Mouse (Mus musculus) ovary, postnatal 14 days (tissue): Measurements from ENCODE around the gene Avpi1.
"Not testable (repeated sequence)": the region's sequence is repeated elsewhere in the genome, so short reads cannot be mapped to it uniquely, and the experiment has no call there.

ENCODE experiments used
- DNase-seq: peaks from one replicate; pipeline ENCODE4 v3.0.0; 2022; ENCODE audit warnings: low spot score

Avpi1 gene

GRCm38 (mm10) chr19:42115783-42116335, 13.0 kb downstream of the Avpi1 start:
- no peak for DNase-seq

GRCm38 (mm10) chr19:42104681-42105080, 24.2 kb downstream of the Avpi1 start:
- no peak for DNase-seq

DNA sequence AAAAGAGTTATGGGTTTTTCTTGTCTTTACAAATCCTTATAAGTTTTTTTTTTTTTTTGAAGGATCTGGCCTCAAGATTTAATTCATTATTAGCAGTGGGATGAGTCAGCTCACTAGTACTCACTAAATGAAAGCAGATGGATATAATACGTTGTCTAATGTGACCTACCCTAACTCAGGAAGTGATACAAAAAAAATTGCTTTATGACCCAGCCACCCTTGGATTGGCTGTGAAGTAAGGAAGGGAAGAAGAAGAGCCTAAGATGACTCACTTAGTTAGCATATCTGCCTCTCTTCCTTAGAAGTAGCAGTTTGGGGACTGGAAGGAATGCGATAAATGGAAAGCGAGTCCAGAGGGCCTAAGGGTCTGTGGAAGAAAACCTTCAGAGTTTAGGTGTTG, 29.5 kb downstream of the Avpi1 start:
- DNase-seq, result no peak

DNA sequence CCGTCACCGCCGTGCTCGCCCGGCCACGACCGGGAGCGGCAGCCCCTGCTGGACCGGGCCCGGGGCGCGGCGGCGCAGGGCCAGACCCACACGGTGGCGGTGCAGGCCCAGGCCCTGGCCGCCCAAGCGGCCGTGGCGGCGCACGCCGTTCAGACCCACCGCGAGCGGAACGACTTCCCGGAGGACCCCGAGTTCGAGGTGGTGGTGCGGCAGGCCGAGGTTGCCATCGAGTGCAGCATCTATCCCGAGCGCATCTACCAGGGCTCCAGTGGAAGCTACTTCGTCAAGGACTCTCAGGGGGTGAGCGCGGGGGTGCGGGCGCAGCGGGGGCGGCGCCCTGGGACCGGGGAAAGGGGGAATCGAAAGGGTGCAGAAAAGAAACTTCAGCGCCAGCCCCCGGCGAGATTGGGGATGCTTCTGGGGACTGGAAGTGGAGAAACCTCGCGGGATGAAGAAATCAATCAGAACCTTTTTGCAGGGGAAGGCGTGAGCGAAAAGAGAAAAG, 38.2 kb downstream of the Avpi1 start:
- no peak for DNase-seq

GRCm38 (mm10) chr19:42089748-42090595, 38.9 kb downstream of the Avpi1 start, which contains the start of gene Pi4k2a:
Gene Pi4k2a (plus strand): TSS chr19:42090470.
- peak; percentile 94 for DNase-seq

- DNase-seq, result peak; percentile 21
These were observed 39.6 kb downstream of the Avpi1 start for GRCm38 (mm10) chr19:42089103-42089747.

GRCm38 (mm10) chr19:42086166-42086565, 42.7 kb downstream of the Avpi1 start, which contains the start of gene Morn4:
Gene Morn4 (minus strand): TSS chr19:42086357.
- peak; percentile 83 for DNase-seq

DNA sequence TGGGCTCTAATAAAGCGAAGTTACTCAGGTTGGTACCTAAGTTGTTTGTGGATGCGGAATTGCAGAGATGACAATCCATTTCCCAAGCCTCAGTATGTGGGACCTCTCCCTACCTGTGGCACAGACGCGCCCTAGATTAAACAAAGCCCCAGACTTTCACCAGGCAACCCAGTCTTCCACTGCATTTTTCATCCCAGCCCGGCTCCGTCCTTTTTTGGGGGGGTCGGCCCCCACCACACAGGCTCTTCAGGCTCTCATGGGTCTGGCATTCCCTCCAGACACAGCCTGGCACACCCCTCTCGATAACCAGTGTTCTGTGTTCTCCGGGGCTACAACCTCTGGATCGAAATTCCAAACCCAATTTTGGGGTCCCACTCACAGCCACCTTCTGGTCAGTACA, 43.2 kb downstream of the Avpi1 start:
- DNase-seq, result no peak

GRCm38 (mm10) chr19:42081613-42082012, 47.2 kb downstream of the Avpi1 start:
- DNase-seq, result not testable (repeated sequence)

GRCm38 (mm10) chr19:42080469-42080868, 48.4 kb downstream of the Avpi1 start:
- DNase-seq, result no peak

DNA sequence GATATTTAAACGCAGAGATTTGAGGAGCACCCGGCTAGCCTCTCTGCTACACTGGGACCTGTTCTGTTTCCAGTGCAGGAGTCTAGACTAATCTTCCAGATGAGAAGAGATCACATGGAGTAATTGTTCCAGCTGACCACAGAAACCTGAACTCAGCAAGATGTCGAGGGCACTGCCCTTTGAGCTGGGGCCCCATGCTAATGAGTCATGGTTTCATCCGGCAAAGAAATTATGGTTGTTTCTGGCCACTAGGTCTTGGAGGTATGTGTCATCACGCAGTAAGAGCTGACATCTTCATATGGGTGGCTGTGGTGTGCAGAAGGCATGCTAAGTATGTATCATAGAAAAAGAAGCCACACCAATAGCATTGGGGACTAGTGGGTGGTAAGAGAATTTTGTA, 48.9 kb downstream of the Avpi1 start:
- DNase-seq, result no peak

DNA sequence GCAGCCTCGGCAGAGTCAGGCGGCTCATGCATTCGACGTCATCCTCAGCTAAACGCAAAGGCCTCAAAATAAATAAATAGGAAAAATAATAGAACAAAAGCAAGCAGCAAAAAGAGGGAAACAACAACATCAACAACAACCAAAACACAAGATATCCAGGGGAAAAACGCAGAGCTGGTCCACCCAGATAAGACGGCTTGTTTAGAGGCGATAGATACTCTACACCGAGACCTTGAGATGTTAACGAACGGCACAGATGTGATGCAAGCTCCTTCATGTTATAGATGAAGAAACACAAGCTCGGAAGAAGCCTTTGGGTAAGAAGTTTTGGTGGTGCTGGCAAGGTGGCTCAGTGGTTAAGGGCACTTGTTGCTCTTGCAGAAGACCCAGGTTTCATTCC, 49.9 kb downstream of the Avpi1 start:
- DNase-seq, result no peak

GRCm38 (mm10) chr19:42078566-42078965, 50.3 kb downstream of the Avpi1 start:
- no peak for DNase-seq

- no peak for DNase-seq
These were observed 52.9 kb downstream of the Avpi1 start for GRCm38 (mm10) chr19:42075992-42076391.

DNA sequence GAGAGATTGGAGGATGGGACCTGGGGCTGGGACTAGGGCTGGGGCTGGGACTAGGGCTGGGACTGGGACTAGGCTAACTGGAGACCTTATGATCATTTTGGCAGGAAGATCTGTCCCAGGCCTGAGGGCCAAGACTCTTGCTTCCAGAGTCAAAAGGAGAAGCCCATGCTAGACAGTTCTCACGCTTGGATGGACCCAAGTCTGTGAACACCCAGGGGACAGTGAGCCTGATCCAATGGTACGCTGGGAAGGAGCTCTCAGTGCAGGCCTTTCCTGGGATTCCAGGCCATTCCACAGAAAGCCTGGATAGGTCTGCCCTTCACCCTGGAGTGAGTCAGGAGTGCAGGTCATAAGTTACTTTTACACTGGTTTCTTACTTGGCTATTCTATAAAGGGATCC, 53.8 kb downstream of the Avpi1 start:
- DNase-seq, result no peak
